Mouse (Mus musculus) CH12.LX (cell line): ENCODE data around the gene Nup50. TPM values are rescaled to one million over a fixed set of nuclear protein-coding genes. Genes with fewer than 3 reads are reported as not detected.

ENCODE experiments used
- DNase-seq: peaks from one replicate; pipeline ENCODE4 v3.0.0-alpha.2; 2013; ENCODE audit errors: extremely low read depth
- H3K27ac ChIP-seq: 2 replicates; pipeline ENCODE4 v1.5.1; 2012; ENCODE audit warnings: low read depth, mild to moderate bottlenecking, control low read depth, moderate library complexity; ENCODE audit not compliant: insufficient read depth
- H3K27me3 ChIP-seq: replicated peaks from 2 replicates; pipeline ENCODE3; 2012; ENCODE audit warnings: inconsistent platforms
- H3K36me3 ChIP-seq, 2 experiments: replicated peaks in 1 of 2; 2 replicates each; pipeline versions ENCODE3 to v1.6.1; 2012; ENCODE audit warnings: inconsistent platforms in 1 of 2, low read length in 1 of 2, mild to moderate bottlenecking in 1 of 2, mixed read lengths in 1 of 2, moderate library complexity in 1 of 2; ENCODE audit not compliant: control insufficient read depth in 1 of 2, insufficient read depth in 1 of 2
- H3K4me1 ChIP-seq, 2 experiments: 2 replicates each; pipeline ENCODE4 v1.6.1; 2012; ENCODE audit warnings: inconsistent platforms in 1 of 2, moderate library complexity in 1 of 2; ENCODE audit not compliant: insufficient read depth in 2 of 2, control insufficient read depth in 1 of 2
- H3K4me2 ChIP-seq: 2 replicates; pipeline ENCODE4 v1.6.1; 2012; ENCODE audit warnings: low read depth, mild to moderate bottlenecking, control low read depth; ENCODE audit not compliant: poor library complexity, insufficient read depth, severe bottlenecking
- H3K4me3 ChIP-seq, 3 experiments: fragments of 150-350 bp in 1 of 3; sonication (generic) in 1 of 3; replicated peaks in 1 of 3; 2 replicates each; pipeline versions ENCODE3 to v1.5.1; 2011 to 2012; ENCODE audit warnings: low read depth in 2 of 3, low read length in 2 of 3, mild to moderate bottlenecking in 2 of 3, moderate library complexity in 2 of 3, control low read depth in 1 of 3, improper control_type of control experiment in 1 of 3, inconsistent platforms in 1 of 3, mixed read lengths in 1 of 3; ENCODE audit not compliant: poor library complexity in 1 of 3
- H3K79me2 ChIP-seq: replicated peaks from 2 replicates; pipeline ENCODE4 v1.6.1; 2012; ENCODE audit warnings: mild to moderate bottlenecking, moderate library complexity; ENCODE audit not compliant: control insufficient read depth, poor library complexity, insufficient read depth, severe bottlenecking; ENCODE audit errors: extremely low read depth
- H3K9ac ChIP-seq: 2 replicates; pipeline ENCODE4 v1.6.1; 2012; ENCODE audit warnings: low read depth, mild to moderate bottlenecking, control low read depth, moderate library complexity; ENCODE audit not compliant: insufficient read depth
- H3K9me3 ChIP-seq: replicated peaks from 2 replicates; pipeline ENCODE3; 2012; ENCODE audit warnings: low read length, inconsistent platforms, mixed read lengths
- CHD2 ChIP-seq: IDR thresholded peaks from 2 replicates; pipeline ENCODE4 v1.6.1; 2011; ENCODE audit warnings: low read length, improper control_type of control experiment
- CTCF ChIP-seq, 2 experiments: IDR thresholded peaks in 1 of 2; conservative IDR thresholded peaks in 1 of 2; 2 replicates each; pipeline ENCODE4 v1.5.1; 2011 to 2012; ENCODE audit warnings: low read depth in 2 of 2, low read length in 2 of 2, improper control_type of control experiment in 1 of 2, inconsistent platforms in 1 of 2, mild to moderate bottlenecking in 1 of 2, moderate library complexity in 1 of 2
- ELF1 ChIP-seq: IDR thresholded peaks from 2 replicates; pipeline ENCODE4 v1.6.1; 2014; ENCODE audit warnings: low read depth, mild to moderate bottlenecking, inconsistent platforms, low read length, improper control_type of control experiment
- ETS1 ChIP-seq: conservative IDR thresholded peaks from 2 replicates; pipeline ENCODE4 v1.6.1; 2012; ENCODE audit warnings: low read depth, mild to moderate bottlenecking, inconsistent platforms, low read length, improper control_type of control experiment, moderate library complexity
- JUN ChIP-seq: IDR thresholded peaks from 2 replicates; pipeline ENCODE4 v1.6.1; 2011; ENCODE audit warnings: low read depth, mild to moderate bottlenecking, low read length, improper control_type of control experiment, moderate library complexity; ENCODE audit not compliant: insufficient read depth
- JUND ChIP-seq: conservative IDR thresholded peaks from 2 replicates; pipeline ENCODE4 v1.6.1; 2011; ENCODE audit warnings: low read depth, low read length, improper control_type of control experiment
- MEF2A ChIP-seq: IDR thresholded peaks from 2 replicates; pipeline ENCODE4 v1.6.1; 2014; ENCODE audit warnings: low read depth, mild to moderate bottlenecking, inconsistent platforms, low read length, improper control_type of control experiment, borderline replicate concordance
- MXI1 ChIP-seq: IDR thresholded peaks from 2 replicates; pipeline ENCODE4 v1.6.1; 2011; ENCODE audit warnings: mild to moderate bottlenecking, low read depth, low read length, improper control_type of control experiment
- MYC ChIP-seq: IDR thresholded peaks from 2 replicates; pipeline ENCODE4 v1.6.1; 2011; ENCODE audit warnings: low read depth, mild to moderate bottlenecking, improper control_type of control experiment, low read length
- NELFE ChIP-seq: IDR thresholded peaks from 2 replicates; pipeline ENCODE4 v1.6.1; 2011; ENCODE audit warnings: low read depth, low read length, improper control_type of control experiment
- NRF1 ChIP-seq: IDR thresholded peaks from 2 replicates; pipeline ENCODE4 v1.6.1; 2014; ENCODE audit warnings: low read depth, mild to moderate bottlenecking, inconsistent platforms, low read length, improper control_type of control experiment, moderate library complexity
- PAX5 ChIP-seq: IDR thresholded peaks from 2 replicates; pipeline ENCODE4 v1.6.1; 2012; ENCODE audit warnings: low read length, inconsistent platforms, mixed read lengths
- POLR2A ChIP-seq: IDR thresholded peaks from 2 replicates; pipeline ENCODE4 v1.6.1; 2011; ENCODE audit warnings: low read depth, mild to moderate bottlenecking, improper control_type of control experiment, low read length
- SMC3 ChIP-seq: IDR thresholded peaks from 2 replicates; pipeline ENCODE4 v1.6.1; 2011; ENCODE audit warnings: low read depth, low read length, improper control_type of control experiment
- TBP ChIP-seq: conservative IDR thresholded peaks from 2 replicates; pipeline ENCODE4 v1.6.1; 2011; ENCODE audit warnings: low read depth, low read length, improper control_type of control experiment
- dilution Hi-C: fragments of 300-500 bp; cut with MboI; formaldehyde crosslinking; loops from 2 replicates; pipeline ENCODE4 v1.14.3; 2020; ENCODE audit warnings: low sequenced_read_pairs; ENCODE audit not compliant: extremely low pct_unique_long_range_greater_than_20kb, extremely low pct_ligation_motif_present
- in situ Hi-C: fragments of 300-500 bp; cut with MboI; formaldehyde crosslinking; loops from 3 replicates; pipeline ENCODE4 v1.14.3; 2019; ENCODE audit warnings: low sequenced_read_pairs, low pct_ligation_motif_present, low pct_unique_long_range_greater_than_20kb, mixed read lengths
- polyA plus RNA-seq: library from polyadenylated mRNA; unstranded; fragments of >175 nt; gene quantifications from 2 replicates; pipeline ENCODE4 v1.2.1, GENCODE M21; 2012; ENCODE audit warnings: low read depth; ENCODE audit not compliant: insufficient read length
- total RNA-seq, 2 experiments: library from RNA; depleted of rRNA; stranded (reverse); fragments of 300-350 nt in 1 of 2; fragments of >200 nt in 1 of 2; gene quantifications; 2 replicates each; pipeline ENCODE4 v1.2.3; 2012 to 2014

The Nup50 gene
- total and polyA plus RNA-seq, 3 experiments = 39.2 to 85.6 (median 43.4) TPM

DNA sequence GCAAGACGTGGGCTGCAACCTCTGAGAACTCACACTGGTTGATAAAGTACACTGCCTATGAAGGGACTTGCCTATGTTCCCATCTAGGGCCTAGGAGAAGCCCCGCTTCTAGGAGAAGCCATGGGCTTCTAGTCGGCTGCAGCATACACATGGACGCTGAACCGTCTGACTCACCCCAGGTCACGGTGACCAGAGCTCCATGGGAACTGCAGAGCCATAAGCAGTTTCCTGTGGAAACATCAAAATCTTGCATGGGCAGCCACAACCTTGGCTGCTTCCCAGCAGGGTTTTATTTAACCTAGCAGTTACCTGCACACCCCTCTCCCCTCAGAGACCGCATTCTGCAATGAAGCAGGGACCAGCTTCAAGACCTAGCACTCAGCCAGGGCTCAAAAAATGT is 60.5 kb downstream of the Nup50 start:
- no peak for DNase-seq
- Histone ChIP-seq H3K9me3 (no peaks in the 10 kb centered on the region), H3K9ac (no peak overlapping the region), H3K79me2 (no peaks in the 10 kb centered on the region), H3K4me3 (no peak overlapping the region), H3K4me2 (no peak overlapping the region), H3K27me3 (no peaks in the 10 kb centered on the region), H3K36me3 (peaks cover 0 to 9% of the 10 kb centered on the region in 2 experiments), H3K27ac (no peak overlapping the region), H3K4me1 (peaks cover 24 to 52% of the 10 kb centered on the region in 2 experiments)
- dilution Hi-C loops (no loop called here), in situ Hi-C loops (no loop called here)
- TF ChIP-seq MEF2A = no peak
- TF ChIP-seq CTCF (conservative IDR thresholded peaks at IDR 0.05 in 1 of 2, IDR thresholded peaks at IDR 0.05 in 1 of 2; ENCODE audit: low read depth in 2 of 2, low read length in 2 of 2) = no peak
- no peak for TF ChIP-seq PAX5
- no peak for TF ChIP-seq ETS1
- no peak for TF ChIP-seq MYC
- TF ChIP-seq SMC3 = no peak
- TF ChIP-seq NELFE = no peak
- TF ChIP-seq JUND = no peak
- no peak for TF ChIP-seq JUN

- Histone ChIP-seq H3K36me3 (peaks cover 0 to 7% of the 10 kb centered on the region in 2 experiments), H3K4me2 (no peak overlapping the region), H3K27me3 (peaks cover 2% of the 10 kb centered on the region), H3K79me2 (no peaks in the 10 kb centered on the region), H3K4me3 (no peak overlapping the region), H3K27ac (no peak overlapping the region), H3K9ac (no peak overlapping the region), H3K4me1 (peaks cover 26 to 55% of the 10 kb centered on the region in 2 experiments), H3K9me3 (no peaks in the 10 kb centered on the region)
- DNase-seq = no peak
- dilution Hi-C loops (no loop called here), in situ Hi-C loops (loop anchor here (5.0 kb wide), 1 partner anchor 38 kb away; no protein-coding TSS in a partner anchor)
- TF ChIP-seq MXI1 = no peak
- no peak for TF ChIP-seq POLR2A
- no peak for TF ChIP-seq NELFE
- TF ChIP-seq ELF1 = no peak
- no peak for TF ChIP-seq TBP
- TF ChIP-seq CHD2 = no peak
- no peak for TF ChIP-seq NRF1
Observed at GRCm38 (mm10) chr15:84985516-84986160, 62.4 kb downstream of the Nup50 start.
